Mouse (Mus musculus): ENCODE data around the gene Psd4.
A peak's percentile ranks its signal among the peaks of the same experiment; 100 is the strongest.

Gene Psd4

DNA sequence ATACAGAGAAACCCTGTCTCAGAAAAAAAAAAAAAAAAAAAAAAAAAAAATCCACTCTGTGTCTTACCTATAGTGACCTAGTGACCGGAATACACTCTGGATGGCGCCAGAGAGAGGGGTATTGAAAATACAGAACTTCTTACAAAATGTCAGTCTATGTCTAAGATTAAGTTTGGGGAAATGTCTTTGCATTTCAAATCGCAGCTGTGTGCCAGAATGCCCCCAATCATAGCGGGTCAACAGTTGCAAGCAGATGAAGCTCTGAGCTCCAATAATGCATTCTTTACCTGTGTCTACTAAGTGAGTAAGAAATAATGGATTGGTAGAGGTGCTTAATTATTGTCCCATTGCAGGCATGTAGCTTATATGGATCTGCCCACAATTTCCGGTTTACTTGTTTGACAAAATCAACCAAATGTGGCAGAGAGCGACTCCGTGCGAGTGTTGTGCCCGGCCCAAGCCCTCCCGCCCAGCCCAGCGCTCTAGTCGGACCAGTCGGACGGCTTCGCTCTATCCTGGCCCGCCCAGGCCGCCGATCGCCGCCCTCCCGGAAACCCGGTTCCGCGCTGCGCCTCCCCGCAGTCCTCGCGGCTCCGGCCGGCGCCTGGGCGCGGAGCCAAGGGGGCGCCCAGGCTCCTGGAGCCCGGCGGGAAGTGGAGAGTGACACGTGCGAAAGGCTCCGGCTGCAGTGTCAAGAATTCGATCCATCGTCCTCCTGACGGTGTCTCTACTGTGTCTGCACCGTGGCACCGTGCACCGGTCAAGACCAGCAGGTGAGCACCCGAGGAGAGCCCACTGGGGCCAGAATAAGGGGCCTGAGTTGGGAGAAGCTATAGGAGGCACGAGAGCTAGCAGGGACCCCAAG, at the start of gene Psd4:
Gene Psd4 (plus strand): TSS at position 551 of the 865 bp plus-strand sequence.
- DNase-seq (ENCODE audit: extremely low read depth, insufficient read length, low spot score): peak; percentile 79

DNA sequence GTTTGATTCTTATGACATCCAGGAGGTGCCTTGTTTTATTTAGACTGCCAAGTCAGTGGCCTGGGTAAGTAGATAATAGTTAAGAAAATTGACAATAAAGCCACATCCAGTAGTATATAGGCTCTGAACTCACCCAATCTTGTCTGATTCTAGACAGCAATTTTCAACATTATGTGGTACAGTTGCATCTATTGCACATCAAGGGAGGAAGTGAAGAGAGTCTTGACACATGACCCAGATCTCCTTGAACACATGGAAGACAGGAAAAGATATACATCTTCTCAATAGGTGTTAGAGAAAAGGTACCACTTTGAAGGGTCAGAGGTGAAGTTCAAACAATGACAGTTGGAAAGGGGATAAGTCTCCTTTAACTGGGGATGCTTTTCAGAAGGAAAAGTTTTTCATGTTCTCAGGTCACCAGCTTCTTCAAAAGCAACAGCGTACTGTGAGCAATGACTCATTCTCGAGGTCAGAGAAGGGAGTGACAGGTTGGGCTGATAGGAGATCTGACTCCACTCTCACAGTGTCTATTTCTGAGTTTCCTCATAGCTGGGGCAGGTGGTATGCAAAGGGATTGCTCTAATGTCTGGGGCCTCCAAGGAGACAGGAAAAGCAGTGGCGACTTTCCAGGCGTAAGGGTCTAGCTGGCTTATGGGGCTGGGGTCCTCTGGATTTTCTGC, 49.3 kb upstream of the Psd4 start:
- no peak for DNase-seq (ENCODE audit: extremely low read depth, insufficient read length, low spot score)

DNA sequence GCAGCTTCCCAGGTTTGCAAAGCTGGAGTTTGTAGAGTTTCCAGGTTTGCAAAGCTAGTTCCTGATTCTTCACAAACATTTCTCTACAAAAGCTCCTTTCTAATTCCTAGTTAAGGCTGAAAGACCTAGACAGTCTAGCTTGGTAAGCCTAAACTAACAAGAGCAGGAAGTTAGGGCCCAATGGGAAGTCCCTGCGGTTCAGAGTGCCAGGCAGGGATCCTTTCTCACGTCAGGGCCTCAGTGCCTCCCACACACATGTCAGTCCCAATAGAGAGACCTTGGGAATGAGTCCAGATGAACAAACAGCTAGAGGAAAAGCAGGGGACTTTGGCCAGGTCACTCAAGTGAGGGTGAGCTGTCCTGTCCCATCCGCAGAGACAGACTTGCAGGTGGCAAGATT, 32.0 kb upstream of the Psd4 start:
- no peak for DNase-seq (ENCODE audit: extremely low read depth, insufficient read length, low spot score)

DNA sequence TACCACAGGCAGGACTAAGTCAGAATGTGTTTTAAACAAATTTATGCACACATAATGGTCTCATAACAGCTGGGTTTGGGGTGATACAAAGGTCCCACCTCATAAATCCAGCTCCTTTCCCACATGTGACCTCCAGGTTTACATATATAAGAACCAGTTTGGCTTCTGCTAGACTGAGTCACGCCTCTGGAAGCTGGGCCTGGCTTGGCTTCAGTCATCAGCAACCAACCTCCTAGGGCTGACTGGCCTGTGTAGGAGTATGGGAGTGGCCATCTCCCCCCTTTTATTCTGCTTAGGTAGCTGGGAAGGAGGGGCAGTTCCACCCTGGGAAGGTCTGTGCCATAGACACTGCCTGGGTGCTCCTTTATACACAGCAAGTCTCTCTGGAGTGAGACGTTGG, 30.8 kb upstream of the Psd4 start, which contains the start of gene Il1rn:
Gene Il1rn (plus strand): TSS at position 309 of the 400 bp plus-strand sequence.
- peak; percentile 14 for DNase-seq (ENCODE audit: extremely low read depth, insufficient read length, low spot score)

DNA sequence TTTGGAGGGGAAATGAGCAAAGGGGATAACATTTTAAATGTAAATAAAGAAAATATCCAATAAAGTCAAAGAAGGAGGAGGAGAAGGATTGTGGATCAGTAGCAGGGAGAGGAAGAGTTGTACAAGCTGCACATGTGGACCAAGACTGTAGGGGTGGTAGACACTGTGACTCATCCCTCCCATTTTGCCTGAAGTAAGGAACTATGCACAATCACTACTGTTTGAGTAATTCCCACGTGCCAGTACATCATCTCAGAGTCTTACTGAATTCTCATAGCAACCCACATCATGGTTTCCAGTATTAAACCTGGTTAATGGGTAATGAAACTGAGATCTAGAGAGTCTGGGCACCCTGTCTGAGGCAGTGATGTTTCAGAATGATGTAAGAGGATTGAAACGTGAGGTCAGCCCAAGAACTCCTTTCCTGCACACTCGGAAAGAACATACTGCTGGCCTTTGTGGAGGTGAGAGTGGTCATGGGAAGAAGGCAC, 25.9 kb upstream of the Psd4 start:
- DNase-seq (ENCODE audit: extremely low read depth, insufficient read length, low spot score): no peak

DNA sequence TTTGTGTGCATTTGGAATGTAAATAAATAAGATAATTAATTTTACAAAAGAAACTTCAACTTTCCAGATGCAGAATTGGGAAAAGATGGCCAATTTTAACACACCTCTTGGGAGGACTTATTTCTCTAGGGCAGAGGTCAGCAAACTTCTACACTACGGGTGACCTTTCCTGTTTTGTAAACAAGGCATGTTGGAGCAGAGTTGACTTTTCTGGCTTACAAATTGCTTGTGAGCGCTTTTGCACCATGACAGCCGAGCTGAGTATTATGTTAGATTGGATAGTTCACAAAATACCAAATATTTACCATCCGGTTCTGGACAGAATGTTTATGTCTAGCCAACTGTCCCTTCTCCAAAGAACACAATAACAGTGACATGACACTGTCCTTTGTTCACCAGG, 22.8 kb upstream of the Psd4 start:
- DNase-seq (ENCODE audit: extremely low read depth, insufficient read length, low spot score): no peak

DNA sequence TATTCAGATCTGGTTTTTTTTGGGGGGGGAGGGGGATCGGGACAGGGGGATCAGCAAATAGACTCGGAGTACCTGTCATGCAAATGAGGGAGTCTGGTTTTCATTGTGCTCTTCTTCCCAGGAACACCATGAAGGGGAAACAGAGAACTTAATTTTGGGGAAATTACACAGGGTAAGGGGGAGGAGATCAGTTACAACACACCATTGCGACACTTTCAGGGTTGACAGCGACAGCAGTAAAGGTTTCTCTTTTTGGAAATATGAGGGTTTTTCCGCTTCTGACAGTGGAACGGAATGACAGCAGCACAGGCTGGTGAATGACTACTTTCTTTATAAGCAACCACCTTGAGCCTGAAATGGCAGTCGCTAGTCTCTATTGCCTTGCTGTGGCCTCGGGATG, 22.3 kb upstream of the Psd4 start:
- DNase-seq (ENCODE audit: extremely low read depth, insufficient read length, low spot score): no peak

DNA sequence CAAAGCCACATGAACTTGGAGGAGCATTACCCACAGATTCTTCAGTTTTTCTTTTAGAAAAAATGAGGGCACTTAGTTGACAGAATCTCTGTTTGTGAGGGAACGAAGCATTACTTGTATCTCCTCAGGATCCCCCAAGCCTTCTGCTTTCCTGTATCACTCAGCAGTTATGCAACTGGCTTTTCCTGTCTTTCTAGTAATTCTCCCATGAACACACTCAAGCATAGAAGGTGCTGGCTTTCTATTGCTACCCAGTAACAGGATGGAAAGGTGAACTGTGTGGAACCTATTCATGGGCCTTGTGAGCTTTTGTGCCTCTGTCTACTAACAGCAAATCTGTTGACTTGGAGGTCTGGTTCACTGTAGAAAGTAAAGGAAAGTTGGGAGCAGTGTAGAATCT, 19.5 kb upstream of the Psd4 start:
- DNase-seq (ENCODE audit: extremely low read depth, insufficient read length, low spot score): no peak

DNA sequence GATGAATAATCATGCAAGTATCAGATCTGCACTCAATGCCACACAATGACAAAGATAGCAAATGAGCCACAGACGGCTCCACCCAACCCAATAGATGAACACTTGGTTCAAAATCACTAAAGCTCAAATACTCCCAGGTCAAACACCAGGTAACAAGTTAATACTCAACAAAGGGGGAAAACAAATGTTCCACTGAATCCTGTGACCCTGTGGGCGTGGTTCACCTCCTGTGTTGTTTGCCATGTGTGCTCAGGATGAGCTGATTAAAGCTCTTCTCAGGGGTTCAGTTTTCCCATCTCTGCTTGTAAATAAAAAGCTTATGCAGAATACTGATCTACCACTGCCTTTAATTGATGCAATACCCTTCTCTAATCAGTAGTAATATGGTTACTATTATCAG, 16.2 kb upstream of the Psd4 start:
- no peak for DNase-seq (ENCODE audit: extremely low read depth, insufficient read length, low spot score)

DNA sequence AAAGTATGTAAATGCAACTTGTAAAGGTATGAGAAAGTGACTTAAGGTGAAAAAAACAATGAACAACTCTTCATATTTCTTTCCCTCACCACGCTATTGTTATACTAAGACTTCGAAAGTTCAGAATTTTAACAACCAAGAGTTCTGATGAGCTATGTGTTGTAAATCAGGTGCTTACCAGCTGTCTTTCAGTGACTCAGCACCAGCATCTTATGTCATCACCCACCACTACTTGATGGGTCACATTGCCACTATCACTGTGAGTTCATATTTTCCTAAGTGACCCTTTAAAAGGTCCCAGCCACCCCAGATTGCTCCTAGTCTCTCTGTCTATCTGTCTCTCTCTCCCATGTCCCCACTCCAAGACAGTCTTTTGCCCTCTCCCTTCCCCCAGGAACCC, 14.3 kb upstream of the Psd4 start:
- no peak for DNase-seq (ENCODE audit: extremely low read depth, insufficient read length, low spot score)

DNA sequence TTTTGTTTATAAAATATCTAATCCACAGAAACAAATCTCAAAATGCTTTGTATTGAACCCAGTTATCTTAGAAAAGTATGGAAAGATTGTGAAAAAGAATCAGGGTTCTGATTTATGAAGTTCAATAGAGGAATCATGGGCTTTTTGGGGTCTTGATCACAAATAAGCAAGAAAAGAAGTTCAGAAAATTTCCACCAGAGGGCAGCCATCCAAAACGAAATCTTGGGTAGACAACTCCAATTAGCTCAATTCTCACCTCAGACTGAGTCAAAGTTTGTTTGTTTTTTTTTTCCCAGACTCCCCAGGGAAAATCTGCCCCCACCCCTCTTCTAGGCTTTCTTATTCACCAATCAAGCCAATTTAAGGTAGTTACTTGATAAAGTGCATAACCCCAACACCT, 9.7 kb upstream of the Psd4 start:
- no peak for DNase-seq (ENCODE audit: extremely low read depth, insufficient read length, low spot score)

DNA sequence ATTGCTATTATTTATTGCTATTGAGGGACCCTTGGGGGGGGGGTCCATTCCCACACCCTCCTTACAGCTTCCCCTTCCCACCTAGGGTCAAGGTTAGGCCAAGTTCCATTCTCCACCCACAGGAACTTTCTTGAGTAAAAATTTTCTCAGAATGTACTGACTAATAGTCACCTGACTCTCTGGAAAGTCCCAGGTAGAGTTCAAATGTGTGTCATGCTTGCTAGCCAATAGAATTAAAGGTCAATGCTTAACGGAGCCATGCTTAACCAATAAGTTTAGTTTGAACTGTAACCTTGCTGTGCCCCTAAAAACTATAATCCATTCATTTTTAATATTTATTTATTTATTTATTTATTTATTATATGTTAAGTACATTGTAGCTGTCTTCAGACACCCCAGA, 8.0 kb upstream of the Psd4 start:
- DNase-seq (ENCODE audit: extremely low read depth, insufficient read length, low spot score): no peak

DNA sequence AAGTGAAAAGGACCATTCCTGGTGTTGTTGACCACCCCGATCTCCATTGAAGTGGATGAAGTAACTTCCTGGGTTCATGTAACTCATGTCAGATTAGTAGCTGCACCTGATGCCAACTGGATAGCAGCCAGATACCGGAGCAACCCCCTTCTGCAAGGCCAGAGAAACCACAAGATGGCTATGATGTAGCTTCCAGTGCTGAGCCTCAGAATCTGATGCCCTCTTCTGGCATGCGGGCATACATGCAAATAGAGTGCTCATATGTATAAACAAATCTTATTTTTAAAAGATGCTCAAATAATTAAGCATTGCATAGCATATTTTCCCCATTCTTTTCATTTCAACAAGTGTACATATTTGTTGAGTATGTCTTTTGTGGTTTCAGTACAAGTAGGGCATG, 3.6 kb upstream of the Psd4 start:
- DNase-seq (ENCODE audit: extremely low read depth, insufficient read length, low spot score): no peak

DNA sequence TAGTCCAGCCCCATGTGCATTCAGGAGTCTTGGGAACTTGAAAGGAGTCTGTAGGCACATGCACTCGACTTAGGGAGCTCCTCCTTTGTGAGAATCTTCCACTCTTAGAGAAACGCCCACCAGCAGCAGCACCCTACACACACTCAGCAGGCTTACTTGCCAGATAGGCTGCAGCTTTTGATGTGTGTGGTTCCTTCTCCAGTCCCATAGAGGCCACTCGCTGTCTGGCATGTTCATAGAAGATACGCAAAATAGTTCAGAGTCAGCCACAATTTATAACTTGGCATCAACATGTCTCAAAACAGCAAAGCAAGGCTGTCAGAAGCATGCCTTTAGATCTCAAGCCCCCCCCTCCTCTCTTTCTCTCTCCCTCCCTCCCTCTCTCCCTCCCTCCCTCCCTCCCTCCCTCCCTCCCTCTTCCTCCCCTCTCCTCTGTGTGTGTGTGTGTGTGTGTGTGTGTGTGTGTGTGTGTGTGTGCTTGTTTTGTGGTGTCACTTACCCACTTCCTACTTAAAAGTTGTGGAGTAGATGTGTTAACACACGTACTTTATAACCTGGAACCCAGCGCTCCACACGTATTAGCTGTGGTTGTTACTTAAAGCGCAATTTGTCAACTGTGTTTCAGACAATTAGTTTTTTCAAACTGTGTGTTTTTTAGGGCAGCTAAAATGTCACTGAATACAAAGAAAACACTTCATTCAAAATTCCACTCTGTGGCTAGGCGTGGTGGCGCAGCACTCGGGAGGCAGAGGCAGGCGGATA, 985 bp upstream of the Psd4 start:
- DNase-seq (ENCODE audit: extremely low read depth, insufficient read length, low spot score): no peak

DNA sequence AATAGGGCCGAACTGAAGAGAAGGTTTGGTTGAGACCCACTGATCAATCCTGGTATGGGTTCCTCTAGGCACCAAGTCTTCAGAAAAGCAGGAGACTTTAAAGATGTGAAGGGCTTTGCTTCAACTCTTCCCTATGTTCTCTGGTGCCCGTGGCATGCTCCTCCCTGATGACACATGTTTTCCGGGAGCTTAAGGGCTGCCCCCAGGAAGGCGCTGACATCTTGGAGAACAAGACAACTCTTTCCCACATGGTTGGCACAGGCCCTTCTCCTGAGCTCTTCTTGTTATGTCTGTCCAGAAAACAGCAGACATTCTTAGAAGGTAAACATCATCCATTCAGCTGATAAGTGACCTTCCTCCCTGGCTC, 498 bp downstream of the Psd4 start:
- no peak for DNase-seq (ENCODE audit: extremely low read depth, insufficient read length, low spot score)

DNA sequence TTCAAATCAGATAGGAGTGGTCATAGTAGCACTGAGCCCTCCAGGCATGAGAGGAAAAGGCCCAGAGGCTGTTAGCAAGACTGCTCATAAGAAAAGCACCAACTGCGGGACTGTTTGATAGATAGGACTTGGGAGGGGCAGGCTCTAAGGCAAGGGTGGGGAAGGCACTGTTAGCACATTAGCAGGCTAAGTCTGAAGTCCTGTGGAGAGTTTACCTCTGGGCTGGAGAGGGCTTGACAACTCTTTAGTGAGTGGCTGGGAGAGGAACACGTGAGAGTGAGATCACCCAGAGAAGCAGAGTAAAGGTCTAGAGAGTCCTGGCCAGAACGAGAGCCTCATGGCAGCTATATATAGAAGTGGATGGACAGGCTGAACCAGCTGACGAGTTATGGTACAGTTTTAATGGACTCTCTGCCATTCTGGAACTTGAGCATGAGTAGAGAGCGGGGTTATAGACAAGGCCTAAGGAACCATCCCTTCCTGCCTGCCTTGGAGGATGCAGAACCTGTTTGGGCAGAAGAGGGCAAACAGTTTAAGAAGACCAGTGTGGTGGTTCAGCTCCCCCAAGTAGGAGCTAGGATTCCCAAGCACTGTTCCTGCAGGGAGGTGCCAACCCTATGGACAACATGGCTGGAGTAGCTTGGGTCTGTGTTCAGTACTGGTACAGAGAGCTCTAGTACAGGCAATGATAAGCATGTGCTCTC, 11.5 kb downstream of the Psd4 start:
- DNase-seq (ENCODE audit: extremely low read depth, insufficient read length, low spot score): no peak

DNA sequence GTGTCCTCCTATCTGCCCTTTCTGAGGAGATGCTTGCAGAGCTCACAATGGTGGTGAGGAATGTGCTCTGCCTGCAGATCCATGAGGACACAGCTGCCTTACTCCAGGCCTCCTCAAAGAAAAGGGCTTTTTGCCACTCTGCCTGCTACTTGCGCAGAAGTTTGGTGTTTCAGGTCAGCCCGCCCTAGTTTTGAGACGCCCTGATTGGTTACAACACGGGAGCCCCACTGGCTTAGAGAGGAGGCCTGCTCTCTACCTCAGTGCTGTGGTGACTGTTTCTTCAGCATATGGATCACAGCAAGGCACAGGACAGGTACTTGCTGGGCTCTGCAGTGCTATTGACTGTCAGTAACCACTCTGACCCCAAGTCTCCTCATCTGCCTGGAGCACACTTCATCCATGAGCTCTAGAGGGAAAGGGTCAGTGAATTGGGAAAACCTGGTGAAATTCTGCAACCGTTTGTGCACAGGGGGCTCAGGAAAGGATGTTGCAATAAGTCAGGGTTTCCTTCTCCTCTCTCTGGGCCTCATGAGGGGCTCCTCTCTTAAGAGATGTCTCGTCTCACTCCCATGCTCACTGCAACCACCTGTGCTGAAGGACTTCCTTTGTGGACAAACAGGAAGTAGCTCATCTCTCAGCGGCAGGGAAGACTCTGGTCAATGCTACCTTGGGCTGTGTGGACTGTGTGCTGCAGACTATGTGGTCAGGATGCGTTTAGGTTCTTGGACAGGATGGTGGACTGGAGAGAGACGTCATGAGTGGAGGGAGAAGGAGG, 15.3 kb downstream of the Psd4 start:
- no peak for DNase-seq (ENCODE audit: extremely low read depth, insufficient read length, low spot score)

DNA sequence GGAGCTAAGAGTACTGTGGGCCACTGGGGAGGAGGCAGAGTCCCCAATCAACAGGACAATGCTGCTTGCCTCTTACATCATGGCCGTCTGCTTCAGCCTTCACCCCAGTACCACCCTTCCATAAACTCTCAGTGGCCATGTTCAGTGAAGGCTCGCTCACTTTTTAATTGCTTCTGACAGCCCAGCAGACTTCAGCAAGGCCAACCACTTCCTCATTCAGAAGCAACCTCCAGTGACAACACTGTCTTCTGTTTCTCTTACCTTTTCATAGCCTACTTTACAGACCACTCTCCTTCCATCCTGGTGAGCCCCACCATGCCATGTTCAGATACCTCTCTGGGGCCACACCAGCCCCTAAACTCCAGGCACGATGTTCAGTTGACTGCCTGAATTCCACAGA, 16.3 kb downstream of the Psd4 start:
- no peak for DNase-seq (ENCODE audit: extremely low read depth, insufficient read length, low spot score)

DNA sequence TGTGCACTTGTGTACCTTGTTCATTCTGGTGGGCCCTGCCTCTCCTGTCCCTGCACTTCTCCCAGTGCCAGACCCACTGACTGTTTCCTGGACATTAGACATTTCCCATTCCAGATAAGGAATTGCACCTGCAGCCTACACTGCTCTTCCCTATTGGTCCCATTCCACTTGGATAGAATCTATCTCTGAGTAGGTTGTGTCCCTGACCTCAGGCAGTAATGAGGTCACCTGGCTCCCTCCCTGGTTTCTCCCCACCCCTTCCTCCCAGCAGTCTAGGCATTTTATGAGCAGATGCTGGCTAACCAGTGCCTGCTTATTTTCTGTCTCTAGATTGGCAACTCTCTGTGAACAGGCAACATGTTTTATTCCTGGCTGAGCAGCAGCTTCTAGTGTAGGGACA, 17.0 kb downstream of the Psd4 start:
- DNase-seq (ENCODE audit: extremely low read depth, insufficient read length, low spot score): no peak

Data from 3134 (cell line).